9 mouse cellular contexts compared by ENCODE assay signal in the genomic region with DNA sequence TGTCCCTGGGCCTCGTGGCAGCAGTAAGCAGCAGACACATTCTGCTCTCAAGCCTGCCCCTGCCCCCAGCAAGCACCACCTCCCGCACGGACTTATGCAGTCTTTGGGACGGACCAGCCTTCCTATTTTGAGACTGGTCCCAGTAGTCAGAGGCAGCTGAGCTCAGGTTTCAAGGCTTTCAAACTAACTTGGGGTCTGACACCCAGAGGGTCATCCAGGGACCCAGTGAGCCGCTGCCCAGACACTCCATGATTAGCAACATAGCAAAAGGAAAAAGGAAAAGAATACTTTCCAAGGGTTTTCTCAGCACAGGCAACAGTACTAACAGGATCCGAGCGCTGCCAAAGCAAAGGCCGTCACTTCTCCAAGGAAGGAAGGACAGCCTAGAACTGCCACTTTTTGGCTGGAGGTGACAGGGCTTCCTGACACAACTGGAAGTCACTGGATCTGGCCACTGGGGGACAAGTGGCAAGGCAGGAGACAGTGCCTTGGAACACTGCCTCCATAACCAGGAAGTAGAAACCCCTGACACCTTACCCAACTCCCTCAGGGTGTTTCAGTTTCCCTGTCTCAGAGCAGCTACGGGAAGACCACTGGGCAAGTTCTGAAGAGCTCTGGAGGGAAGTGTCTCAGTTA. TPM values are rescaled to one million over a fixed set of nuclear protein-coding genes. Genes with fewer than 3 reads are reported as not detected.
DNase-seq lines count a peak whose midpoint lies in the region; ATAC-seq and TF ChIP-seq lines count a peak whose summit lies in the region.
"Had no signal": no experiment of that assay in that cellular context is flagged by ENCODE, and none has a peak within 500 bp of the region (broad histone marks: within the 10 kb centered on the region; RNA-seq: fewer than 3 reads in every experiment).

No protein-coding gene starts in this region.

- no peak overlapping the region for H3K9ac ChIP-seq in embryonic facial prominence, embryonic 15.5 days
- H3K9ac ChIP-seq in intestine, embryonic 14.5 days (ENCODE audit: low read length): peak overlapping the region; percentile 25

- no peaks in the 10 kb centered on the region for H3K9me3 ChIP-seq in embryonic facial prominence, embryonic 15.5 days (replicated peaks)
- H3K9me3 ChIP-seq in intestine, embryonic 14.5 days (ENCODE audit: control insufficient read depth, low read length): no peaks in the 10 kb centered on the region

- no peaks in the 10 kb centered on the region for H3K27me3 ChIP-seq in embryonic facial prominence, embryonic 15.5 days
- no peaks in the 10 kb centered on the region for H3K27me3 ChIP-seq in intestine, embryonic 14.5 days (replicated peaks; ENCODE audit: control insufficient read depth, insufficient read depth, low read length)

- TF ChIP-seq POLR2A in lung, adult 2 months (IDR thresholded peaks at IDR 0.05; ENCODE audit: borderline replicate concordance, extremely low read depth, low read depth, low read length): no peak

- H3K4me2 ChIP-seq in embryonic facial prominence, embryonic 15.5 days (replicated peaks): no peak overlapping the region
- peak overlapping the region; percentile 36; the same call in 1 of the 2 replicates for H3K4me2 ChIP-seq in intestine, embryonic 14.5 days (ENCODE audit: low read length)

- H3K27ac ChIP-seq in embryonic facial prominence, embryonic 15.5 days (replicated peaks): peak overlapping the region; percentile 84
- peak overlapping the region; percentile 98 for H3K27ac ChIP-seq in intestine, embryonic 14.5 days (ENCODE audit: low read depth)

- peaks cover 70% of the 10 kb centered on the region for H3K4me1 ChIP-seq in embryonic facial prominence, embryonic 15.5 days
- H3K4me1 ChIP-seq in intestine, embryonic 14.5 days (replicated peaks; ENCODE audit: control insufficient read depth, insufficient read depth, low read length): peaks cover 66% of the 10 kb centered on the region
- H3K4me1 ChIP-seq in lung, adult 2 months (ENCODE audit: control insufficient read depth, insufficient read depth, low read length): peaks cover 33% of the 10 kb centered on the region

- DNase-seq in cerebellum, adult 9-11 months: peak; percentile 34
- no peak for DNase-seq in cerebellum, adult 11 months
- DNase-seq in intestine, embryonic 14.5 days (ENCODE audit: low spot score): no peak
- peak; percentile 44 for DNase-seq in lung, adult 2 months
- DNase-seq in urinary bladder, postnatal 14 days (ENCODE audit: low spot score): no peak
- no peak for DNase-seq in spleen, adult 18-20 months

- no peak for ATAC-seq in embryonic facial prominence, embryonic 15.5 days (ENCODE audit: insufficient number of reproducible peaks, low FRiP score, low TSS enrichment, low read depth)
- ATAC-seq in intestine, embryonic 14.5 days (replicated peaks; ENCODE audit: low FRiP score, low TSS enrichment, low read depth): no peak
- ATAC-seq in CD4-positive, CD25-positive, alpha-beta regulatory T cell, adult 4 months: no peak

- WGBS in embryonic facial prominence, embryonic 15.5 days: 39% methylated on average over 9 of the region's 9 CpGs
- WGBS in intestine, embryonic 14.5 days: 38% methylated on average over 9 of the region's 9 CpGs
- WGBS in lung, adult 2 months: 21% methylated on average over 9 of the region's 9 CpGs

- peaks cover 5% of the 10 kb centered on the region for H3K36me3 ChIP-seq in embryonic facial prominence, embryonic 15.5 days
- H3K36me3 ChIP-seq in intestine, embryonic 14.5 days (ENCODE audit: control insufficient read depth, insufficient read depth, low read length): peaks cover 12% of the 10 kb centered on the region; the same call in 1 of the 2 replicates

- H3K4me3 ChIP-seq in embryonic facial prominence, embryonic 15.5 days (replicated peaks): no peak overlapping the region
- no peak overlapping the region for H3K4me3 ChIP-seq in intestine, embryonic 14.5 days (ENCODE audit: low read depth, low read length)
- H3K4me3 ChIP-seq in lung, adult 2 months (replicated peaks; ENCODE audit: extremely low read depth, low read depth, low read length): no peak overlapping the region
- H3K4me3 ChIP-seq: erythroblast, embryonic 14.5 days had no signal

- no peak for TF ChIP-seq CTCF in lung, adult 2 months (IDR thresholded peaks at IDR 0.05; ENCODE audit: insufficient read depth, low read length)

RNA-seq across cellular contexts. Expression of a gene that starts 9.5 kb away (rescaled TPM):
- 5.1 and 6.7 TPM in 2 replicates for polyA plus RNA-seq in embryonic facial prominence, embryonic 15.5 days (2015; fragmentation: Nextera tagmentation; extraction: Ambion mirVana)
- polyA plus RNA-seq in intestine, embryonic 14.5 days (2014; fragmentation: Nextera tagmentation; extraction: Ambion mirVana): 4.9 and 5.0 TPM in 2 replicates
- 31.5 and 35.9 TPM in 2 replicates for polyA plus RNA-seq in lung, adult 2 months (2012; rRNA removed)
- polyA plus RNA-seq in CD4-positive, CD25-positive, alpha-beta regulatory T cell, adult 4 months (2017; shearing (Covaris generic)): 1 to 10 TPM; 1.3 to 4.2 TPM

RNA-seq across cellular contexts. Expression of a gene that starts 58.0 kb away (rescaled TPM):
- 58.3 and 60.6 TPM in 2 replicates for polyA plus RNA-seq in embryonic facial prominence, embryonic 15.5 days (2015; fragmentation: Nextera tagmentation; extraction: Ambion mirVana)
- polyA plus RNA-seq in intestine, embryonic 14.5 days (2014; fragmentation: Nextera tagmentation; extraction: Ambion mirVana): 81.4 and 94.0 TPM in 2 replicates
- 1.0 and 2.7 TPM in 2 replicates for polyA plus RNA-seq in lung, adult 2 months (2012; rRNA removed)
- 10 to 100 TPM in 1 of 2 experiments, 1 to 10 TPM in 1; 3.0 to 11.1 TPM for polyA plus RNA-seq in CD4-positive, CD25-positive, alpha-beta regulatory T cell, adult 4 months (2017; shearing (Covaris generic))

Comparison
In these comparisons a context has a peak if more than half of its experiments do, and no peak if none do; other contexts are left out.
1. DNase-seq: peak in cerebellum, adult 9-11 months (single experiment) and lung, adult 2 months (single experiment); none in cerebellum, adult 11 months (single experiment), intestine, embryonic 14.5 days (single experiment), urinary bladder, postnatal 14 days (single experiment) and spleen, adult 18-20 months (0 of 2).